Mouse (Mus musculus) liver (tissue): Measurements from ENCODE around the gene Dpm2.

ENCODE experiments used
- DNase-seq: peaks from one replicate; pipeline ENCODE4 v3.0.0-alpha.2; 2020; ENCODE audit warnings: mixed read lengths

Gene Dpm2

GRCm38 (mm10) chr2:32547380-32547779, 23.3 kb upstream of the Dpm2 start:
- no peak for DNase-seq

DNA sequence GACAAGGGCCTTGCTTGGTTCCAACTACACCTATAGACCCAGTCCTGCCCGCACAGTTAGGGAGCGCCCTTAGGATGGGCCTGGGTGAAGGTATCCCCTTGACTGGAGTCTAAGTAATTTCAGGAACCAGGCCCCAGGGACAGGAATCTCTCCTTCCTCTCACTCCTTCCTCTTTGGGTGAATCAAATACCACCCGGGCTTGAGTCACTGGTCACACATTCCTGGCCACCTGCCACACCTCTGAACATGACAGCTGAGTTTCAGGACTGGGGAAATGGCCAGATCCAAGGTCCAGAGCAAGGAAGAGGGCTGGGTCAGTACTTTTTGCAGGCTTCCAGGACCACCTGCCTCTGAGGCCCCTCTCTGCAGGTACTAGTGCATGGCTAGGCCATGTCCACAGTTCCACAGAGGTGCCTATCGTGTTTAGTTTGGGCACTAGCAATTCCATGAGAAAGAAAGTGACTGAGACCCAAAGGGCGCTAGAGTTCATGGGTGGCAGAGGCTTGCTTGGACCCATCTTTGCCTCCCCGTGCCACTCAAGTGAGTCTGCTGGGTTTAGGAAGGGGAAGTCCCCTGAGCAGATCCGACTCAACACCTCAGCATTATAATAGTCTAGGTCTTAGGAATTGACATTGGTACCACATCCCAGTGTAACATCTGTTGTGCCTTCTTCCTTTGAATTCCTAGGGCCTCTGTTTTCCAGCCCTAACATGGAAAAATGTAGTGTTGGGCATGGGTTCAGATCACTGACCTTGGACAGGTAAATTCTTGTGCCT, 22.5 kb upstream of the Dpm2 start:
- no peak for DNase-seq

DNA sequence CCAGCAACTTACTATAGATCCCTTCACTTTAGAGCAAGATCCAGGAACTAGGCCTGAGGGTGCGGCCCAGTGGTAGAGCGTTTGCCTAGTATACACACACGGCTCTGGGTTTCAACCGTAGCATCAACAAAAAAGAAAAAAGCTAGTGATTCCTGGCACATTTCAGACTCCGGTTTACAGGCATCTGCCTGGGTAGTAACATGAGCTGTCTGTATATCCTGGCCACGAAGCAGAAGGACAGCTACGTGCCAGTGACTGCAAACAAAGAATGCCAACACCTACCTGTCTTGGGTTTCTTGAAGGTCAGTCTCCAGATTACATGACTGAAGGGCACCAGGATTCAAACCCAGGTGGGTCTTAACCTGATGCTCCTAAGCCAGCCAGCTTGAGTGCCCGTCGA, 21.5 kb upstream of the Dpm2 start:
- DNase-seq, result no peak

DNA sequence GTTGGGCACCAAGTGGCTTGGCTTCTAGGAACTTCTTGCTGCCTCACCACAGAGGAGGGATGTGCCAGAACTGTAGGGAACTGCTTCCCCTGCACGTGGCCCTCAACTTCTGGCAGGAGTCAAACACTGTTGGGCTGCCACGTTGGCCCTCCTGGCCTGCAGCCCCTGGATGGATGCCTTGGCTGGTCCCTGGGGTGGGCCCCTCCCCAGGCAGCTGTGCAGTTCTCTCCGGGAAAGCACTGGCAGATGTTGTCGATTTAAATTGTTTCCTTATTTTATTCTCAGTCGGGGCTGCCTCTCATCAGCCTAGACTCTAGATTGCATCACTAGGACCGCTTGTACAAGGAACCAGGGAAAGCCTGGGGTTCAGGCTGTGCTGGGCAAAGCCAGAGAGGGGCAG, 20.9 kb upstream of the Dpm2 start:
- no peak for DNase-seq

GRCm38 (mm10) chr2:32551236-32551635, 19.4 kb upstream of the Dpm2 start:
- DNase-seq, result no peak

DNA sequence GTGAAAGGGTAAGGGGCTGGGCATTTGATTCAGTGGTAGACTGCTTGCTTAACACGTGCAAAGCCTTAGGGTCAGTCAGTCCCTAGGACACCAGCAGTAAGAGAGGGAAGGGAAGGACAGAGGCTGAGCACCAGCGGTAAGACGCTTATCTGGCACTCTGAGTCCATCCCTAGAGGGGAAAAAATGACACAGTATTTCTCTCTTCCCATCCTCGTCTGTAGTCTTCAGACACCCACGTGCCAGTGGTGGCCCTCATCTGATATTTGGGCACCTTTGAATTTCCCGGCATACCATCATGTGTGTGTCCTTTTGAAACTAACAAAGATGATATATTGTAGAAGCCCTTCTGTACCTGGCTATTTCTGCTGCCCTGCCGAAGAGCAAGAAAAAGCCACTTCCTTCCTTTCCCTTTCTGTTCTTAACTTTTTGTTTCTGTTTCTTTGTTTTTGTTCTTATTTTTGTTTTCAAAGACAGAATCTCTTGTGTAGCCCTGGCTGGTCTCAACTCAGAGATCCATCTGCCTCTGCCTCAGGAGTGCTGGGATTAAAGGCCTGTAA, 17.0 kb upstream of the Dpm2 start:
- DNase-seq, result no peak

DNA sequence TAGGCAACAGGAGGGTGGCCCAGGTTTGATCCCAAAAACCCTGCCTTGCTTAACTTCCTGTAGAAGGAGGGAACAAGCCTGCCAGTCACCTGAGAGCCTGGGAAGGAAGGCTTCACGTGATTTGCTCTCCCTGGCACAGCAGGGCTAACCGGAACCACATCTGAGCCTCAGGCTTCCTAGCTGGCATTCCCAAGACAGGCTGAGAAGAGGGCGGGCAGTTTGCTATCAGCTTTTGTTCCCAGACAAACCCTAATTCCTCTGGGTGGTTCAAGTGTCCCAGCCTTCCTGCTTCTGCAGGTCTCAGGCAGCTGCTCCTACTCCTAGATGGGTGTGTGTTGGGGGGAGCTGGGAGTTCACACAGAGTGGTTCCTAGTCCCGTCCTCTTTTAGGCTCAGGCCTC, 15.2 kb upstream of the Dpm2 start:
- no peak for DNase-seq

DNA sequence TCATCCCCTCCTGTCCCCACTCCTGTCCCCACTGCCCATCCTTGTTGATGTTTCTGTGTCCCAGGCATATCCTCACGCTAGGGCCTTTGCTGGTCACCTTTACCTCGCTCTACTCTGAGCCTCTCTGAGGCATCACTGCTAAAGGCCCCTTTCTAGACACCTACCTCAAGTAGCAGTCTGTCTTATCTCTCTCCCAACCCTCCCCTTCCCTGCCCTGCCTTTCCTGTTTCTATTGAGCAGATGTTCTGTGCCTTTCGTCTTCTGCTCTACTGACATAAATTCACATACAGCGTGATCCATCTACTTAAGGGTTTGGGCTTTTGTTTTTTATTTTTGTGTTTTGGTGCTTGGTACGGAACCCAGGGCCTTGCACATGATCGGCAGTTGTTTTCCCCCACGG, 14.6 kb upstream of the Dpm2 start:
- no peak for DNase-seq

DNA sequence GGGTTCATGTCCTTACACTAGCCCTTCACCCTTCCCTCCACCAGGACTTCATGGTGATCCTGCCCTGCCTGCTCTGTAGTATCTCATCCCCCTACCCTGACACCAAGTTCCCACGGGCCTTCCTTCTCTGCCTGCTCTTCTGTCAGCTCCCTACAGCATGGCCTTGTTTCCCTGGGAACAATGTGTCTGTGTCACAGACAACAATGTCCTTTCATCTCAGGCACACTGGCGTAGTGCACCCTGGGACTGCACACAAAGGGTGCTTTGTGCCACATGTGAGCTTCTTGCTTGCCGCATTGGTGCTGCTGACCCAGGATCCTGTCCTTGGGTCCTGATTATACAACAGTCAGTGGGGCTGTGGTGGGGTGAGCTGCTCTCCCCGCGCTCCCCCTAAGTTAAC, 11.1 kb upstream of the Dpm2 start:
- DNase-seq, result no peak

DNA sequence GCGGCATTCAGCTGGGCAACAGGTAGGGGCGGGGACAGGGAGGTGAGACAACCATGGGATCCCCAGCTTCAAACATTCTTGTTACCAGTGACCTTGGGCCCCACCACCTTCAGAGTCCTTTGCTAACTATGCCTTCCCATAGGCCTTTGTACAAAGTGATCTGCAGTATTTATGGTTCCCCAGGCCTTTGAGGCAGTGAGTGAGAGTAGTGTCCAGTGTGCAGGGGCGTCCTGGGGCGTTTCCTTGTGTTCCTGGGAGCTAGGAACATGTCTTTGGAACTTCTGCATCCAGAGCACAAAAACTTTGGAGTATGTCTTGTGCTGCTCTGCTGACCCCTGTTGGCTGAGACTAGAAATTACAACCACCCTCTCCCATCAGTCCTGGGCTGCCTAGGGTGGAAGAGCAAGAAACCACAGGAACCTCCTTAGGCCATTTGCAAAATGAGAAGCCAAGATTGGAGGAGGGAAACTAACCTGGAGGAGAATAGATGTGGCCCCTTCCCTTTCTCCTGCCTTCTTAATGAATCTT, 4.1 kb upstream of the Dpm2 start:
- peak; percentile 63 for DNase-seq

DNA sequence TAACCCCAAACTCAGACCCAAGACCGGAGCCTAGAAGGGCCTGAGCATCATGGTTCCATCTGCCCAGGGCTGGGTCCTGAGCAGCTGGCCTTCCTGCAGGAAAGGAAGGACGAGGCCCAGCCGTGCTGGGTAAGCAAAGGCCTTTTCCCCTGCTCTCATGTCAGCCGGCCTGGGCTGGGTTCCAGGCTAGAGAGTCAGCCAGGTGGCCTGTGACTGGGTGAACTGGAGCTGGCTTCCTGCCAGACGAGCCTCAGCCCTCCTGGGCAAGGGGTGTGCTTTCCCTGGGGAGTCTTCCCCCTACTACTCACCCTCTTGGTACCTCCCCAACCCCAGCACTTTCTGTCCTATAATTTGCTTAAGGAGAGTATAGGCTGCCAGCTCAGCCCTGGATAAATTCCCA, 2.5 kb upstream of the Dpm2 start:
- no peak for DNase-seq

DNA sequence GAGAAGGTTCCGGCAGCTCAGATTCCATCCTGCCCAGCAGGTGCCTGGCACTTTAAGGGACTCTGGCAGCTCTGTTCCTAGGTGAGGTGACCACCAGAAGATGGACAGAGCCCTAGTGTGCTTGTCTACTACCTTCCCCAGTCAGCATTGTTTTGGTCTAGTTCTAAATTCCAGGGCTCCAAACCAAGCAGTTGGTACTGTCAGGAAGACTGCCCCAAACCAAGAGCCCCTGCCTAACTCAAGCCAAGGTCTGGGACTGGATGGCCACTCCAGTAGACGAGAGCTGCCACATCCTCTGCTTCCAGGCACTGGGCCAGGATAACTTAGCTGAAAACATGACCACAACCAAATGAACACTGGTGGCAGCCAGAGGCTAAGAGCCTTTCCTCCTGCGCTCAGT, 1.7 kb upstream of the Dpm2 start:
- no peak for DNase-seq

DNA sequence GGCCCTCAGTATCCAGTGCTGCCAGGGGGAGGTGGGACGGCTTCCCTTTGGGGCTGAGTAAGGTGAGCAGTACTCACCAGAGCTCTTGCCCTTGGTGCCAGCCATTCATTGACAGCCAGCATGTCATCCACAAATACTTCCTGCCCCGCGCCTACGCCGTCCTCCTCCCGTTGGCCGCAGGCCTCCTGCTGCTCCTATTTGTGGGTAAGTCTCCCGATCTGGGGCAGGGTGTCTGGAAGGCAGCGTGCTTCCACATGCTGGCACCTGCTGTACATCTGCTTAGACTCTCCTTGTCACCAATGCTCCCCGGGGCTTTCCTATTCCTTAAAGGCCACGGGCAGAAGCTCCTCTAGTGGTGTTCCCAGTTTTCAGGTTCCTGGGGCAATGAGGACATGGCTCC, 1.5 kb downstream of the Dpm2 start:
- DNase-seq, result no peak

DNA sequence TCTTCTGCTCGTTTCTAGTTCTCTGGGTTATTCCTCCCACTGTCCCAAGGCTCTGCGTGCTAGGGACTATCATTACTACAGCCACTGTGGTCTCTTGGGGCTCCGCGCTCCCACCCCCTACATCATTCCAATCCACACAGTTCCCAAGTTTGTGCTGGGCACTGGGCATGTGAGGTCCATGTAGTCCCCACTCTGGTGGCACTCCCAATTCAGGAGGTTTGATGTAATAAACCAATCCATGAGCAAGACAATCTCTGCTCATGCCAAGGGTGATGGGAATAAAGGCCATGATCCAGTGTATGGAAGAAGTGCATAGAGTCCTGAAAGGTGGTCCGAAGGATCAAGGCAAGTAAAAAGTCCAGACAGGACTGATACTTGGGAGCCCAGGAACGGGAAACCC, 3.8 kb downstream of the Dpm2 start, which contains the start of gene Pip5kl1:
Gene Pip5kl1, plus strand, starts transcription at position 301 of the 400 bp plus-strand sequence.
- DNase-seq, result no peak

- peak; percentile 44 for DNase-seq
Observed at GRCm38 (mm10) chr2:32574901-32575585, 4.4 kb downstream of the Dpm2 start.

DNA sequence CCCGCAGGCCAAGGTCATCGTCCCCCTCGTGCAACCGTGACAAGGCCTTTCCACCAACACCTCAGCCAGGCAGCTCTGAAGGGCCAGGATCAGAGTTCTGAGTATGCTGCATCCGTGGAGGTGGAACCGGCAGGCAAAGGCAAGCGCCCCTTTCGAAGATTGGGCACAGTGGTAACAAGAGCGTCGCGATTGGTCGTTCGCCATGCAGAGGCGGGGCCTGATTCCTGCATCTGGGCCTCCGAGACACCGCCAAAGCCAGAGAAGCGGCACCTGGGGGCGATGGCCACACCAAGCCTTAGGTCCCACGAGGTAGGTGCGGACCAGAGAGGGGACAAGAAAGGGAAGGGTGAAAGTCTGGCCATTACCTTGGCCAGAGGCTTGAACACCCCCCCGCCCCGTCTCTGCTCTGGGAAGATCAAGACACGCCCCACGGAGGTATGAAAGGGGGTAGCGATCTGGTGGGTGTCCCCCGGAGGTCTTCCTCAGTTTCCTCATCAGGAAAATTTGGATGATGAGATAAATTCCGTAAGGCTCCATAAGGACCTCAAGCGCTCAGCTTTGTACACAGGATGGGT, 5.0 kb downstream of the Dpm2 start, which contains the start of gene 9430097D07Rik:
Gene 9430097D07Rik, minus strand, starts transcription at position 99 of the 575 bp plus-strand sequence.
- DNase-seq, result peak; percentile 58

DNA sequence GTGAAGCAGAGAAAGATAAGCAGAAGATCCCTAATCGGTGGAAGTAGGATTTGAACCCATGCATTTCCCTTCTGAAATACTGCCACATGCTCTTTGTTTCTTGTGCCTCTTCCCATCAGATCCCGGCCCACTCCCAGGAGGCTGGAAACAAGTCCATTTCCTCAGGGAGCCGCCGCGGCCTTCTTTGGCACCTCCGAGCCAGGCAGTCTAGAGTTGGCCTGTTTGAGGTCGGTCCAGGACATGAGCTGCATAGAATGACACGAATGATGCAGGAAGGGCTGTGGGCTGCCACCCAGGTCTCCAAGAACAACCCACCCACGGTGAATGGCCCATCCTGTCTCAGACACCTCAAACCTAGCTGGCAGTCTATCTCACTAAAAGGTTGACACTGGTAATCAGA, 5.9 kb downstream of the Dpm2 start:
- no peak for DNase-seq

DNA sequence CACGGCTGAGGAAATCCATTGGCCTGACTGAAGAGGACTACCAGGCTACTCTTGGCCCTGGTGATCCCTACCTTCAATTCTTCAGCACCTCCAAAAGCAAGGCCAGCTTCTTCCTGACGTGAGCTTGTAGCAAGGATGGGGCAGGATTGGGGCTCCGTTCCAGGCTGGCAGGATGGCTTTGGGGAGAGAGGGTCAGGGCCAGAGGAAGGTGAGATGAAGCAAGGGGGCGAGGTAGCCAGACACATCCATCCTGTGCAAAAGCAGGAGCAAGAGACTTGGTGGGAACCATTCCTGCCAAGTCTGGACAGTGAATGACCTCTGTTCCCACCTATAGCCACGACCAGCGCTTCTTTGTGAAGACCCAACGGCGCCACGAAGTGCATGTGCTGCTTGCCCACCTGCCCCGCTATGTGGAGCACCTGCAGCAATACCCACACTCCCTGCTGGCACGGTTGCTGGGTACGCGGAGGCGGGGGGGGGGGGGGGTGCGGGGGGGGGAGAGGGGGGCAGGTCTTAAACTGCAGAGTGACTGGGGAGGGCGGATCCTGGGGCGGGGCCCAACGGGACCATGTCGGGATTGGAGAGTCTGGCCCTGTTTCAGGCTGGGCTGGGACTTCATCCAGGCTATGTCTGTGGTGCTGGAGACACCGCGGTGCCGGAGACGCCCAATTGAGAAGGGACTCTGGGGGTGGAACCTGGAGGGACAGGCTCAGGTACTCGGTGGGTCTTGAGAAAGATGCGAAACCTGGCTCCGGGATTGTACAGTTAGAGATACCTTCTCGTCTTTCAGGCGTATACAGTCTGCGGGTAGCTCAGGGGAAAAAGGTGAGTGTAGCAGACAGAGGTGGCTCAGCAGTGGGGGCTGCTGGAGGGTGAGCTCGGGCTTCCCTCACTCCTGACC, 7.7 kb downstream of the Dpm2 start:
- no peak for DNase-seq

GRCm38 (mm10) chr2:32581450-32582095, 10.9 kb downstream of the Dpm2 start:
- DNase-seq, result peak; percentile 57

- peak; percentile 78 for DNase-seq
Observed at GRCm38 (mm10) chr2:32582830-32583799, 12.5 kb downstream of the Dpm2 start.
